Mouse (Mus musculus): ENCODE results near the gene Pmfbp1. TPM values are rescaled to one million over a fixed set of nuclear protein-coding genes. Genes with fewer than 3 reads are reported as not detected.

The Pmfbp1 gene
- polyA plus RNA-seq, 1 experiment = not detected

GRCm38 (mm10) chr8:109463677-109464313, 30.0 kb upstream of the Pmfbp1 start:
- Histone ChIP-seq H3K36me3 (ENCODE audit: control insufficient read depth, insufficient read depth, low read length) (no peaks in the 10 kb centered on the region), H3K27me3 (ENCODE audit: control insufficient read depth, insufficient read depth, low read length) (no peaks in the 10 kb centered on the region), H3K4me1 (ENCODE audit: control insufficient read depth, insufficient read depth, insufficient read length) (no peaks in the 10 kb centered on the region), H3K4me3 (ENCODE audit: extremely low read depth, insufficient read depth, insufficient read length) (no peak overlapping the region), H3K27ac (ENCODE audit: insufficient read depth, low read length) (no peak overlapping the region)
- WGBS = 34% methylated on average over 13 of the region's 13 CpGs
- TF ChIP-seq CTCF (IDR thresholded peaks at IDR 0.05; ENCODE audit: extremely low read depth, insufficient read depth, insufficient read length, insufficient replicate concordance) (no peak), POLR2A (IDR thresholded peaks at IDR 0.05; ENCODE audit: low read depth, low read length) (no peak)
- no peak for DNase-seq (ENCODE audit: low read depth in 1 of 2, low spot score in 2 of 2)

GRCm38 (mm10) chr8:109464451-109464891, 29.4 kb upstream of the Pmfbp1 start:
- TF ChIP-seq POLR2A (IDR thresholded peaks at IDR 0.05; ENCODE audit: low read depth, low read length) (no peak), CTCF (IDR thresholded peaks at IDR 0.05; ENCODE audit: extremely low read depth, insufficient read depth, insufficient read length, insufficient replicate concordance) (no peak)
- 28% methylated on average over 15 of the region's 15 CpGs for WGBS
- H3K27ac ChIP-seq (ENCODE audit: insufficient read depth, low read length) = no peak overlapping the region
- H3K4me3 ChIP-seq (ENCODE audit: extremely low read depth, insufficient read depth, insufficient read length) = no peak overlapping the region
- no peaks in the 10 kb centered on the region for H3K36me3 ChIP-seq (ENCODE audit: control insufficient read depth, insufficient read depth, low read length)
- H3K4me1 ChIP-seq (ENCODE audit: control insufficient read depth, insufficient read depth, insufficient read length) = no peaks in the 10 kb centered on the region
- no peak for DNase-seq (ENCODE audit: low read depth in 1 of 2, low spot score in 2 of 2)
- H3K27me3 ChIP-seq (ENCODE audit: control insufficient read depth, insufficient read depth, low read length) = no peaks in the 10 kb centered on the region

- no peak for DNase-seq (ENCODE audit: low read depth in 1 of 2, low spot score in 2 of 2)
- no peak overlapping the region for H3K27ac ChIP-seq (ENCODE audit: insufficient read depth, low read length)
- H3K27me3 ChIP-seq (ENCODE audit: control insufficient read depth, insufficient read depth, low read length) = no peaks in the 10 kb centered on the region
- WGBS = 72% methylated on average over 3 of the region's 3 CpGs
- no peak for TF ChIP-seq POLR2A (IDR thresholded peaks at IDR 0.05; ENCODE audit: low read depth, low read length)
- TF ChIP-seq CTCF (IDR thresholded peaks at IDR 0.05; ENCODE audit: extremely low read depth, insufficient read depth, insufficient read length, insufficient replicate concordance) = no peak
- H3K4me3 ChIP-seq (ENCODE audit: extremely low read depth, insufficient read depth, insufficient read length) = no peak overlapping the region
- no peaks in the 10 kb centered on the region for H3K36me3 ChIP-seq (ENCODE audit: control insufficient read depth, insufficient read depth, low read length)
- no peaks in the 10 kb centered on the region for H3K4me1 ChIP-seq (ENCODE audit: control insufficient read depth, insufficient read depth, insufficient read length)
These were observed 28.8 kb upstream of the Pmfbp1 start for GRCm38 (mm10) chr8:109465056-109465455.

- DNase-seq (ENCODE audit: low read depth in 1 of 2, low spot score in 2 of 2) = no peak
- H3K36me3 ChIP-seq (ENCODE audit: control insufficient read depth, insufficient read depth, low read length) = no peaks in the 10 kb centered on the region
- no peak overlapping the region for H3K27ac ChIP-seq (ENCODE audit: insufficient read depth, low read length)
- TF ChIP-seq POLR2A (IDR thresholded peaks at IDR 0.05; ENCODE audit: low read depth, low read length) = no peak
- no peak for TF ChIP-seq CTCF (IDR thresholded peaks at IDR 0.05; ENCODE audit: extremely low read depth, insufficient read depth, insufficient read length, insufficient replicate concordance)
- no peaks in the 10 kb centered on the region for H3K4me1 ChIP-seq (ENCODE audit: control insufficient read depth, insufficient read depth, insufficient read length)
- H3K27me3 ChIP-seq (ENCODE audit: control insufficient read depth, insufficient read depth, low read length) = no peaks in the 10 kb centered on the region
- 60% methylated on average over 3 of the region's 3 CpGs for WGBS
- no peak overlapping the region for H3K4me3 ChIP-seq (ENCODE audit: extremely low read depth, insufficient read depth, insufficient read length)
These were observed 28.1 kb upstream of the Pmfbp1 start for GRCm38 (mm10) chr8:109465761-109466160.

- Histone ChIP-seq H3K4me3 (ENCODE audit: extremely low read depth, insufficient read depth, insufficient read length) (no peak overlapping the region), H3K27me3 (ENCODE audit: control insufficient read depth, insufficient read depth, low read length) (no peaks in the 10 kb centered on the region), H3K36me3 (ENCODE audit: control insufficient read depth, insufficient read depth, low read length) (no peaks in the 10 kb centered on the region), H3K27ac (ENCODE audit: insufficient read depth, low read length) (no peak overlapping the region), H3K4me1 (ENCODE audit: control insufficient read depth, insufficient read depth, insufficient read length) (no peaks in the 10 kb centered on the region)
- 48% methylated on average over 5 of the region's 5 CpGs for WGBS
- TF ChIP-seq POLR2A (IDR thresholded peaks at IDR 0.05; ENCODE audit: low read depth, low read length) (no peak), CTCF (IDR thresholded peaks at IDR 0.05; ENCODE audit: extremely low read depth, insufficient read depth, insufficient read length, insufficient replicate concordance) (no peak)
- DNase-seq (ENCODE audit: low read depth in 1 of 2, low spot score in 2 of 2) = no peak
These were observed 26.3 kb upstream of the Pmfbp1 start for GRCm38 (mm10) chr8:109467516-109467915.

GRCm38 (mm10) chr8:109468112-109468511, 25.7 kb upstream of the Pmfbp1 start:
- no peak overlapping the region for H3K4me3 ChIP-seq (ENCODE audit: extremely low read depth, insufficient read depth, insufficient read length)
- no peak for DNase-seq (ENCODE audit: low read depth in 1 of 2, low spot score in 2 of 2)
- TF ChIP-seq POLR2A (IDR thresholded peaks at IDR 0.05; ENCODE audit: low read depth, low read length) (no peak), CTCF (IDR thresholded peaks at IDR 0.05; ENCODE audit: extremely low read depth, insufficient read depth, insufficient read length, insufficient replicate concordance) (no peak)
- 81% methylated on average over 11 of the region's 11 CpGs for WGBS
- H3K27ac ChIP-seq (ENCODE audit: insufficient read depth, low read length) = no peak overlapping the region
- no peaks in the 10 kb centered on the region for H3K36me3 ChIP-seq (ENCODE audit: control insufficient read depth, insufficient read depth, low read length)
- H3K27me3 ChIP-seq (ENCODE audit: control insufficient read depth, insufficient read depth, low read length) = no peaks in the 10 kb centered on the region
- H3K4me1 ChIP-seq (ENCODE audit: control insufficient read depth, insufficient read depth, insufficient read length) = no peaks in the 10 kb centered on the region

GRCm38 (mm10) chr8:109471876-109472275, 22.0 kb upstream of the Pmfbp1 start:
- Histone ChIP-seq H3K4me3 (ENCODE audit: extremely low read depth, insufficient read depth, insufficient read length) (no peak overlapping the region), H3K27ac (ENCODE audit: insufficient read depth, low read length) (no peak overlapping the region), H3K36me3 (ENCODE audit: control insufficient read depth, insufficient read depth, low read length) (no peaks in the 10 kb centered on the region), H3K4me1 (ENCODE audit: control insufficient read depth, insufficient read depth, insufficient read length) (no peaks in the 10 kb centered on the region), H3K27me3 (ENCODE audit: control insufficient read depth, insufficient read depth, low read length) (no peaks in the 10 kb centered on the region)
- 81% methylated on average over 6 of the region's 6 CpGs for WGBS
- DNase-seq (ENCODE audit: low read depth in 1 of 2, low spot score in 2 of 2) = no peak
- TF ChIP-seq CTCF (IDR thresholded peaks at IDR 0.05; ENCODE audit: extremely low read depth, insufficient read depth, insufficient read length, insufficient replicate concordance) (no peak), POLR2A (IDR thresholded peaks at IDR 0.05; ENCODE audit: low read depth, low read length) (no peak)
